Mouse (Mus musculus) embryo, embryonic 11 days (tissue): ENCODE measurements around the gene Nr1h4.

Experiments
- DNase-seq: peaks from one replicate; pipeline ENCODE4 v3.0.0-alpha.2; 2015

Gene Nr1h4

GRCm38 (mm10) chr10:89520381-89520780 is 13.0 kb downstream of the Nr1h4 start:
- no peak for DNase-seq

- no peak for DNase-seq
Measured at GRCm38 (mm10) chr10:89519226-89519625, 14.2 kb downstream of the Nr1h4 start.

GRCm38 (mm10) chr10:89518365-89518764 is 15.0 kb downstream of the Nr1h4 start:
- no peak for DNase-seq

- no peak for DNase-seq
Measured at GRCm38 (mm10) chr10:89515813-89516212, 17.6 kb downstream of the Nr1h4 start.

- no peak for DNase-seq
Measured at GRCm38 (mm10) chr10:89512562-89512961, 20.8 kb downstream of the Nr1h4 start.

GRCm38 (mm10) chr10:89510547-89510946 is 22.8 kb downstream of the Nr1h4 start:
- DNase-seq, result no peak

GRCm38 (mm10) chr10:89508567-89508966 is 24.8 kb downstream of the Nr1h4 start:
- no peak for DNase-seq

- no peak for DNase-seq
Measured at GRCm38 (mm10) chr10:89506479-89506878, 26.9 kb downstream of the Nr1h4 start.

GRCm38 (mm10) chr10:89505592-89505955 is 27.8 kb downstream of the Nr1h4 start:
- DNase-seq, result no peak

GRCm38 (mm10) chr10:89504952-89505591 is 28.3 kb downstream of the Nr1h4 start:
- DNase-seq, result no peak

- DNase-seq, result no peak
Measured at GRCm38 (mm10) chr10:89502986-89503560, 30.3 kb downstream of the Nr1h4 start.

- no peak for DNase-seq
Measured at GRCm38 (mm10) chr10:89501902-89502301, 31.5 kb downstream of the Nr1h4 start.

GRCm38 (mm10) chr10:89495537-89495936 is 37.8 kb downstream of the Nr1h4 start:
- no peak for DNase-seq

GRCm38 (mm10) chr10:89491321-89491720 is 42.1 kb downstream of the Nr1h4 start:
- DNase-seq, result peak; percentile 69

- DNase-seq, result no peak
Measured at GRCm38 (mm10) chr10:89490250-89490649, 43.1 kb downstream of the Nr1h4 start.

- no peak for DNase-seq
Measured at GRCm38 (mm10) chr10:89489459-89489858, 43.9 kb downstream of the Nr1h4 start.

GRCm38 (mm10) chr10:89486995-89487742 is 46.2 kb downstream of the Nr1h4 start:
- no peak for DNase-seq

- DNase-seq, result no peak
Measured at GRCm38 (mm10) chr10:89484907-89485306, 48.5 kb downstream of the Nr1h4 start.

- no peak for DNase-seq
Measured at GRCm38 (mm10) chr10:89483812-89484602, 49.4 kb downstream of the Nr1h4 start.

- DNase-seq, result no peak
Measured at GRCm38 (mm10) chr10:89483113-89483512, 50.3 kb downstream of the Nr1h4 start.

- peak; percentile 27 for DNase-seq
Measured at GRCm38 (mm10) chr10:89482142-89482681, 51.2 kb downstream of the Nr1h4 start.

GRCm38 (mm10) chr10:89481638-89482037 is 51.7 kb downstream of the Nr1h4 start:
- DNase-seq, result peak; percentile 22

GRCm38 (mm10) chr10:89478766-89479165 is 54.6 kb downstream of the Nr1h4 start:
- DNase-seq, result no peak
